Mouse (Mus musculus) limb, embryonic 10.5 days (tissue): Measurements from ENCODE around the gene Cttnbp2. TPM values are rescaled to one million over a fixed set of nuclear protein-coding genes. Genes with fewer than 3 reads are reported as not detected.

Experiments
- DNase-seq: peaks from one replicate; pipeline ENCODE4 v3.0.0-alpha.2; 2017; ENCODE audit warnings: low spot score
- H3K27ac ChIP-seq: fragments of 300-500 bp; sonication (generic); 2 replicates; pipeline ENCODE4 v1.5.1; 2016; ENCODE audit warnings: mild to moderate bottlenecking
- H3K27me3 ChIP-seq: fragments of 300-500 bp; sonication (generic); 2 replicates; pipeline ENCODE4 v1.6.1; 2016; ENCODE audit warnings: low read depth, mild to moderate bottlenecking; ENCODE audit not compliant: poor library complexity, severe bottlenecking
- H3K36me3 ChIP-seq: fragments of 300-500 bp; sonication (generic); 2 replicates; pipeline ENCODE4 v1.6.1; 2016; ENCODE audit warnings: mild to moderate bottlenecking, moderate library complexity
- H3K4me1 ChIP-seq: fragments of 300-500 bp; sonication (generic); 2 replicates; pipeline ENCODE4 v1.6.1; 2016
- H3K4me3 ChIP-seq: fragments of 300-500 bp; sonication (generic); 2 replicates; pipeline ENCODE4 v1.5.1; 2016; ENCODE audit warnings: mild to moderate bottlenecking, moderate library complexity
- H3K9me3 ChIP-seq: fragments of 300-500 bp; sonication (generic); replicated peaks from 2 replicates; pipeline ENCODE4 v1.6.1; 2016; ENCODE audit warnings: mild to moderate bottlenecking
- WGBS: fragments of 180-500 bp; shearing (Covaris S2); methylation state at CpG from one replicate; pipeline ENCODE4 v1.1.7; 2016; 5-methylcytosine and 5-hydroxymethylcytosine counted together
- polyA plus RNA-seq: library from polyadenylated mRNA; unstranded; fragments of >200 nt; fragmentation: Nextera tagmentation; extraction: Ambion mirVana; gene quantifications from 2 replicates; pipeline ENCODE4 v1.2.1, GENCODE M21; 2016

Cttnbp2 gene
- polyA plus RNA-seq, 1 experiment from 2014 or later: 20.2 TPM

DNA sequence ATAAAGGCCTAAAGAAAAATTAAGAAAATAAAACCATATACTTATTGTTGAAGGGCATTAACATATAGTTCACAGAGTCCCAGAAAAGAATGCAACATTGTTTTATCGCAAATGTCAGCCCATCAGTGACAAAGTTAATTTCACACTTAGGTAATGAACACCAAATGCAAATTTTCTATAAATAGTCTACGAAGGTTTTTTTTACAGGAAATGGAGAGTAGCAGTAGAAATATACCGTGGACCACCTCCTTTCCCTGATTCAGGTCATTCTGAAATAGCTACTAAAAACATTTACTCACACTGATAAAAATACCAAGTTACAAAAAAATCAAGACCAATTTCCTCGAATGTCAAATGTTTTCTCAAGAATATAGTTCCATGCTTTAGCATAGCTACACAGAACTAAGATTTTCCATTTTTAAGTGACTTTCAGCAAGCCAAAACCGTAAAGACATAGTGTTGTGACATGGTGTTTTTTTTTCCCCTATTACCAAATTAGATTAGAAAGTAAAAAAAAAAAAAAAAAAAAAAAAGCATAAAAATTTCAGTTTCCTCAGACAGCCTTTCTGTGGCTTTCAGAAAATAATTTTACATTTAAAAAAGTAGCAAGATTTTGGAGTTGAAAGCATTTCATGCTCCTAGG lies 64.0 kb downstream of the Cttnbp2 start:
- Histone ChIP-seq H3K27me3 (no peaks in the 10 kb centered on the region), H3K27ac (no peak overlapping the region), H3K36me3 (no peaks in the 10 kb centered on the region), H3K4me3 (no peak overlapping the region), H3K4me1 (peaks cover 13% of the 10 kb centered on the region), H3K9me3 (no peaks in the 10 kb centered on the region)
- DNase-seq: no peak
- WGBS: 75% methylated on average over 5 of the region's 5 CpGs

DNA sequence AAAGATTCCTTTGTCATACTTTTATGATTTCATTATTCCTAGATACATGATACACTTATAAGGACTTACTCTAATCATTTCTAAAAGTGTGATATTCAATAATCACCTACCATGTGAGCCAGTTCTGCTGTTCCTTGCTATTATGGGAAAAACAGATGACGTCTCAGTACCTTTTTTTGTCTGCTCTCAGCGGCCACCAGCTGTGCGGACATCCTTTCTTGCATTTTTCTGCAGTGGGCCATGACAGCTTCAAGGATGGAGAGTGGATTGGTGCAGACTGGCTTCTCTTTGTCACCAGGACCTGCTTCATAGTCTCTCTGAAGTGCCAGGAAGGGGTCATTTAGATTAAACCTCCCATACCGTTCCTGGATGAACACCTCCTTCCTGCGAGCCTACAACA lies 66.6 kb downstream of the Cttnbp2 start:
- H3K27ac ChIP-seq: no peak overlapping the region
- WGBS: 67% methylated on average over 5 of the region's 5 CpGs
- H3K4me1 ChIP-seq: peaks cover 14% of the 10 kb centered on the region
- H3K9me3 ChIP-seq: no peaks in the 10 kb centered on the region
- DNase-seq: no peak
- H3K36me3 ChIP-seq: no peaks in the 10 kb centered on the region
- no peaks in the 10 kb centered on the region for H3K27me3 ChIP-seq
- no peak overlapping the region for H3K4me3 ChIP-seq

DNA sequence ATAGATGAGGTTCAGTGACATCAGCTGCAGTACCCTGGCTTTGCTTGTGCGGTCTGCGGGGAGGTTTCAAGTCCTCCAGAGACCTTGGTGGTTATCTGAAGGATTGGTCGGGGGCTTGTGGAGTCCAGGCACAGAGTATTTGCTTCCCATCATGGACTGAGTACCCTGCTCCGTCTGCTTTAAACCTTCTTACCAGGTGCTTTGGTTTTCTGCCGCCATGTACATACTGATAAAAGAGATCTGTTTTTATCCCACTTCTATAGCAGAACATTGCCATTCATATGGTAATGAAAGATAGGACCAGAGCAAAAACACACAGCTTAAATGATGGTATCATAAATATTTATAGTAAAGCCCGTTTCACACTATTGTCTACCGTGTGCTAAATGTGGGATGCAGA lies 67.7 kb downstream of the Cttnbp2 start:
- DNase-seq: no peak
- Histone ChIP-seq H3K4me1 (peaks cover 14% of the 10 kb centered on the region), H3K4me3 (no peak overlapping the region), H3K9me3 (no peaks in the 10 kb centered on the region), H3K27me3 (no peaks in the 10 kb centered on the region), H3K27ac (0 out of 2 replicates have a peak overlapping the region, but pooled peaks have one; percentile 46), H3K36me3 (no peaks in the 10 kb centered on the region)
- 78% methylated on average over 7 of the region's 7 CpGs for WGBS

DNA sequence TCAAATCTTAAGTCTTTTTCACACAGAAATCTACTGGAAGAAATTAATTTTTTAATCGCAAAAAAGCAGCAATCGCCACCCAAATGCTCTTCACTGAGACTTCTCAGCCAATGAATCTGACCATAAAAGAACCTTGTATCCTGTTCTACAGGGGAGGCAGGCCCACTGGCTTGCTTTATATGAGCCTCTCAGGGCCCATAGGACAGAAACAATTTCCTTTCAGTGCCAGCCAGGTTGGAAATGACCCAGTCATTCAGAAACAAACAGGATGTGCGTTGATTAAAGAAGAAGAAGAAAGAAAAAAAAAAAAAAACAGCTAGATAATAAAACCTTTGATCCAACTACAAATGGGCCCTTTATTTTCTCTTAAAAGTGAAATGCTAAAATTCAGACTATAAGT lies 68.3 kb downstream of the Cttnbp2 start:
- peaks cover 14% of the 10 kb centered on the region for H3K4me1 ChIP-seq
- H3K36me3 ChIP-seq: no peaks in the 10 kb centered on the region
- H3K27me3 ChIP-seq: no peaks in the 10 kb centered on the region
- no peak for DNase-seq
- no peaks in the 10 kb centered on the region for H3K9me3 ChIP-seq
- no peak overlapping the region for H3K4me3 ChIP-seq
- no peak overlapping the region for H3K27ac ChIP-seq
- 64% methylated on average over 3 of the region's 3 CpGs for WGBS

DNA sequence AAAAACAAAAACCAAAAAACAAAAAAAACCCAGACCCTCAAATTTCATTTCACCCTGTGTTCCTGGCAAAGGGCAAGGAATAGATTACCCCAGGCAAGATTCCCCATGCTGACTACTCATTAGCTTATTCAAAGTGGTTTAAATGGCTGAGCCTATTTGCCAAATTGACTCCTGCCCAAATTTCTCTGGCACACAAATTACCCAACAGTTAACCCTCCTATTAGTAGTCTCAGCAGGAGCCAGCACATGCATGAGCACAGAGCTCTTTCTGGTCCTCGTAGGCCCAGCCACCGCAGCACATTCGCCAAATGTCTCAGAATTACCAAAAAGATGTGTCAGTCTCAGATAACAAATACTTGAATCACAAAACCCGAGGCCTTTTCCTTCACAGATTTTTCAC lies 68.9 kb downstream of the Cttnbp2 start:
- Histone ChIP-seq H3K4me1 (peaks cover 18% of the 10 kb centered on the region), H3K36me3 (no peaks in the 10 kb centered on the region), H3K27ac (no peak overlapping the region), H3K9me3 (no peaks in the 10 kb centered on the region), H3K4me3 (no peak overlapping the region), H3K27me3 (no peaks in the 10 kb centered on the region)
- no peak for DNase-seq
- WGBS: 30% methylated on average over 4 of the region's 4 CpGs

DNA sequence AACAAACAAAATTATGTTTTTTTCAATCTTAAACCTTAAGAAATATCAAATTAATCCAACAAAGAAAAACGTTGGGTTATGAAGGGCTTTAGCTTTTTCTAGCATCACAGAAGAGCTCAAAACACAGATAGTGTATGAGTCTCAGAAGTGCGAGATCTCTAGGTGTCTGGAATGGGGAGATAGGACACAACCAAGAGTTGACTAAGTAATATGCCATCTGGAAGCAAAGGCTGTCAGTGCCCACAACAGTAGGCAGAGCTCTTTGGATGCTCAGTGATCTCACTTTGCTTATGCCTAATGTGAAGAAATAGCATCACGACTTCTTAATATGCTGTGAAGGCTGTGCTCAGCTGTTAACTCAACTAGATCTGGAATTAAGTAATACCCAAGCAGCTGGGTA lies 72.3 kb downstream of the Cttnbp2 start:
- peaks cover 15% of the 10 kb centered on the region for H3K4me1 ChIP-seq
- H3K9me3 ChIP-seq: no peaks in the 10 kb centered on the region
- DNase-seq: no peak
- H3K4me3 ChIP-seq: no peak overlapping the region
- WGBS: 91% methylated on average over 3 of the region's 3 CpGs
- H3K36me3 ChIP-seq: no peaks in the 10 kb centered on the region
- no peak overlapping the region for H3K27ac ChIP-seq
- no peaks in the 10 kb centered on the region for H3K27me3 ChIP-seq

DNA sequence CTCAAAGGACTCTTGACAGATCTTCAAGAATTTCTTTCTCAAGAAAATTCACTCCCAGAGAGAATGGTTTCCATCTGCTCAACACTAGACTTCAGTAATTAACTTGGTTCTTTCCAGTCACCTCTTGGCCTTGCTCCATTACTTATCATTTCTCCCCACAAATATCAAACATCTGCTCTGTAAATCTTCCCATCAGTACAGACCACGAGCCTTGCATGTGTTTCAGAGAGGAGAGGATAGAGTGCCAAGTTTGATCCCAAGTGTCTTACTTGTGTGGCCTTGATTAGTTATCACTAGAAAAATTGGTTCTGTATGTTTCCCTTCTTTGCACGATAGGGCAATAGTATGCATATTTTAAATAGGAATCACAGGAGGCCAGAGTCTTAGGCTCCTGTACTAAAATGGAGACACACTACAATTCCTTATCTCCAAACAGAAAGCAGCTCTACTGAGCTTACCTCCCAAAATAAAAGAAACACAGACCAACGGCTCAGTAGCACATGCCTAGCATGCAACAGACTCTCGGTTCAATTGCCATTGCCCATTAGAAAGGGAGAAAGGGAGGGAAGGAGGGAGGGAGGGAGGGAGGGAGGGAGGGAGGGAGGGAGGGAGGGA lies 73.6 kb downstream of the Cttnbp2 start:
- 28% methylated on average over 4 of the region's 4 CpGs for WGBS

DNA sequence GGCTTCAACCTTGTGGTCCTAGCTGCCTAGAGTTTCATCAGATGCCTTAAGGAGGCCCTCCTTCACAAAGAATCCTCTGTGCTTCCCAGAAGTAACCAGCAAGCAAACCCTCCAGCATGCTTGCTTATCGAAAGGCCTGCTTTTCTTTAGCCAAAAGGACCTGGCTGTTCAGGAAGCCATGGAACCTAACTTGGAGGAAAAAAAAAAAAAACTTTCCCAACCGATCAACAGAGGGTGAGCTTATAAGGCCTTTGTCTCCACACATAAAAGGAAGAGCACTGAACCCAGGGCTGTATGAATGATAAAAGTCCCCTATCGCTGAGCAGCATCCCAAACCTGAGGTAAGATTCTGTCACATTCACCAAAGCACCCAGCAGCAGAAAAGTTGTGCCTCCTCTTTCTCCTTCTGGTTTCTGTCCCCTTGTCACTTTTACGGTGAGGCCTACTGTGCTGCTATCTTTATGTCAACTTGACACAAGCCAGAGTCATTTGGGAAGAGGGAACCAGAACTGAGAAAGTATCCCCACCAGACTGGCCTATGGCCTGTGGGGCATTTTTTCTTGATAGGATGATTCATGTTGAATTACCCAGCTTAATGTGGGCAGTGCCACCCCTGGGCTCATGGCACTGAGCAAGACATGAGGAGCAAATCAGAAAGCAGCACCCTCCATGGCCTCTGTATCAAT lies 78.4 kb downstream of the Cttnbp2 start:
- 22% methylated on average over 4 of the region's 4 CpGs for WGBS
- Histone ChIP-seq H3K9me3 (no peaks in the 10 kb centered on the region), H3K27me3 (no peaks in the 10 kb centered on the region), H3K4me1 (peaks cover 15% of the 10 kb centered on the region), H3K27ac (peak overlapping the region; percentile 21; the same call in 1 of the 2 replicates), H3K4me3 (no peak overlapping the region), H3K36me3 (peaks cover 16% of the 10 kb centered on the region)
- no peak for DNase-seq

More for the DNA sequence above, 73.6 kb downstream of the Cttnbp2 start:
- DNase-seq: no peak
- Histone ChIP-seq H3K9me3 (no peaks in the 10 kb centered on the region), H3K4me1 (peaks cover 14% of the 10 kb centered on the region), H3K27ac (no peak overlapping the region), H3K4me3 (no peak overlapping the region), H3K36me3 (no peaks in the 10 kb centered on the region), H3K27me3 (no peaks in the 10 kb centered on the region)

DNA sequence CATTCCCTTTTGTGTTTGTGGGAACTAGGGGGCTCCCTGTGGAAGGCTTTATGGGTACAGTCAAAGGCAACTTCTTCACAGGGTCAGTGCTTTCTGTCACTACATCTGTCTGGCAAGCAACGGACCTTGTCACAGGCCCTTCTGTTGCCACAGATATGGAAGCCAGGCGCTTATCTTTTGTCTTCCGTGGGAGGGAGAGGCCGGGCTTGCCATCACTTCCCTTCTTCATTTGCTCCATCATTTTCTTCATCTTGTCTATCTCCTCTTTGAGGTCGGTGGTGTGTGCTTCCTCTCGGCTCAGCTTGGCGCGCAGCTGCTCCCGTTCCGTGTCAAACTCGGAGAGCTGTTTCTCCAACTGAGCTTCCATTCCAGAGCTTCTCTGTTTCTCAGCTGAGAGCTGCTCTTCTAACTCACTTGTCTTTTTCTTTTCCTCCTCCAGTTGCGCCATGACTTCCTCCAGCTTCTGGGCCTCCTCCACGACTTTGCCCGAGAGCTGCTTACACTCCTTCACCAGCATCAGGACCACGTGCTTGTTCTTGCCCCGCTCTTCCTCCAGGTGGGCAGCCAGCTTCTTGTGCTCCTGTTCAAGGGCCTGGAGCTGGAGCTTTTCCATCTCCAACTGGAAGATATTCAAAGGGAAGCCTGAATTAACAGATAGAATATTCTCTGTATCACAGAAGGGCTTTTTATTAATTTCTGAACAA lies 79.7 kb downstream of the Cttnbp2 start:
- H3K9me3 ChIP-seq: no peaks in the 10 kb centered on the region
- H3K36me3 ChIP-seq: peaks cover 16% of the 10 kb centered on the region
- no peak overlapping the region for H3K4me3 ChIP-seq
- H3K27ac ChIP-seq: no peak overlapping the region
- no peak for DNase-seq
- H3K4me1 ChIP-seq: peaks cover 9% of the 10 kb centered on the region
- no peaks in the 10 kb centered on the region for H3K27me3 ChIP-seq
- WGBS: 93% methylated on average over 16 of the region's 16 CpGs

DNA sequence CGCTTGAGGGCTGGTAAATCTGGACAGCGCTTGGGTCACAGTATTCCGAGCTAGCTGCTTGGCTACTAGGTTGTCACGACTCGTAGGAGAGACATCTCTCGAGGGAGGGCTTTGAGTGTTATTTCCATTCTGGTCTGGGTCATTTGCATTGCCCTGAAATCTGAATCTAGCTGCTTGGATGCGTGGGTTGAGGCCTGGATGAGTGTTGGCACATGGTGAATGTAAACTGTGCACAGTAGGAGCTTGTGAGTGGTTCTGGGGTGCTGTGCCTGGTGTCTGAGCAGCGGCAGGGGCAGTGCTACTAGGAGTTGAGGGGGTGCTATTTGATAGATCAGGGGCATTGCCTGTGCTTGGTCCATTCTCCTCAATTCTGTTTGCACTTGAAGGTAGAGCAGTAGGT lies 80.3 kb downstream of the Cttnbp2 start:
- no peak for DNase-seq
- 91% methylated on average over 8 of the region's 8 CpGs for WGBS
- Histone ChIP-seq H3K27ac (no peak overlapping the region), H3K4me3 (no peak overlapping the region), H3K4me1 (peaks cover 9% of the 10 kb centered on the region), H3K27me3 (no peaks in the 10 kb centered on the region), H3K36me3 (peaks cover 16% of the 10 kb centered on the region), H3K9me3 (no peaks in the 10 kb centered on the region)

DNA sequence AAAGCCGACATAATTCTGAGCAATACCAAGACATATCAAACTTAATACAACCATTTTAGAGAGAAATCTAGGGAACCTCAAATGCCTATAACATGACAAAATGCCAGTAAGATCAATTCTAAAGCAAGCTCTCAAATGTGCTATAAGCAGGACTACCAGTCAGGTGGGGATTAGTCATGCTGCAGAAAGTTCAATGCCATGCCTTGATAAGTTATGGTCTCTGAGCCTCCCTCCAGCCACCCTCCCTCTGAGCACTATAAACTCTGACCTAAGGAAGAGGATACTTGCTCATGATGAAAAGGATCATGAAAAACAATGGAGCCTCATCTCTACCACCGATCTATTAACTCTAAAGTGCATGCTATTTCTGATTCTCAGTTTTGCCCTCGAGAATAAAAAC lies 82.3 kb downstream of the Cttnbp2 start:
- peaks cover 16% of the 10 kb centered on the region for H3K36me3 ChIP-seq
- 91% methylated on average over 3 of the region's 3 CpGs for WGBS
- no peaks in the 10 kb centered on the region for H3K9me3 ChIP-seq
- H3K4me3 ChIP-seq: no peak overlapping the region
- H3K27me3 ChIP-seq: no peaks in the 10 kb centered on the region
- no peak overlapping the region for H3K27ac ChIP-seq
- DNase-seq: no peak
- peaks cover 9% of the 10 kb centered on the region for H3K4me1 ChIP-seq

DNA sequence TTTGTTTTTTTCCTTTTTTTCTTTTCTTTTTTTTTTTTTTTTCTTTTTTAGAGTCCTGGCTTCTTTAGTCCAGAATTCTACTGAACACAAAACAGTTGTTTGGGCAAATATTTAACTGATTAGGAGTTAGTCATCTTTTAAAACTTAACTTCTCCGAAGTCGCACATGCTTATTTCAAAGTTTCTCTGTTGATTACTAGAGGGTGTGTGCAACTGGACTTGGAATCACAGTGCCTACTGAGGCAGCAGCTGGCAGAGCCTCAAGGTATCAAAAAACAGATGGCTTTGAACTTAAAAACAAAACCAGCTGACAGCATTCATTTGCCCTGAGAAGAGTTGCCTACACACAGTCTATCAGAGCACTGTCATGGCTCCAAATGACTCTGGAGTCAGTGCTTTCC lies 82.8 kb downstream of the Cttnbp2 start:
- 90% methylated on average over 2 of the region's 2 CpGs for WGBS
- H3K4me1 ChIP-seq: peaks cover 9% of the 10 kb centered on the region
- H3K4me3 ChIP-seq: no peak overlapping the region
- no peaks in the 10 kb centered on the region for H3K27me3 ChIP-seq
- peaks cover 16% of the 10 kb centered on the region for H3K36me3 ChIP-seq
- H3K9me3 ChIP-seq: no peaks in the 10 kb centered on the region
- no peak overlapping the region for H3K27ac ChIP-seq
- DNase-seq: no peak

DNA sequence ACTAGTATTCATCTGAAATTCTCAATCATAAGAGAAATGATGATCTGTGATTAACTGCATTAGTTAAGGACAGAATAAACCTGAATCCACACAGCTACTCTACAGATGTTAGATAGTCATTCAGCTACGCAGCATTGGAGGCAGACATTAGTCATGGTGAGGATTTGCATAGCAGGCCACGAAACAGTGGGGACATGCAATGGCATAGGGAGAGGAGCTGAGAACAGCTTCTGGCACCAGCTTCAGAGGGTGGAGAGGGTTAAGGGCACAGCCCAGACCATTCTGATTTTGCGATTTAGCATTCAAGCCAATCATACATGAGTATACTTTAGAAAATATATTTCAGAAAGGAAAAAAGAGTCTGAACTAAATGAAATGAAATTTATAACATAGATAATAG lies 84.6 kb downstream of the Cttnbp2 start:
- 83% methylated on average over 3 of the region's 3 CpGs for WGBS

More for the DNA sequence above, 84.6 kb downstream of the Cttnbp2 start:
- Histone ChIP-seq H3K4me1 (0 out of 2 replicates have a peak, but pooled peaks cover 2% of the 10 kb centered on the region), H3K4me3 (no peak overlapping the region), H3K9me3 (no peaks in the 10 kb centered on the region), H3K27me3 (no peaks in the 10 kb centered on the region), H3K27ac (no peak overlapping the region), H3K36me3 (peaks cover 15% of the 10 kb centered on the region)
- DNase-seq: no peak
